Mouse (Mus musculus) Patski (cell line): ENCODE results near the gene Rab3gap1. TPM values are rescaled to one million over a fixed set of nuclear protein-coding genes. Genes with fewer than 3 reads are reported as not detected.
"Not testable (repeated sequence)": the region's sequence is repeated elsewhere in the genome, so short reads cannot be mapped to it uniquely, and the experiment has no call there.

Source experiments
- ATAC-seq: fragments of 100-300 bp; one replicate; pipeline ENCODE4 v1.8.0; 2021
- CTCF ChIA-PET: fragments of 350-600 bp; sonication (Branson Sonifier 250); formaldehyde crosslinking; loops from one replicate; lab custom pipeline; 2022; ENCODE audit warnings: inconsistent platforms; lab: Charles Lee
- POLR2A ChIA-PET: fragments of 350-600 bp; sonication (Branson Sonifier 250); formaldehyde crosslinking; loops from one replicate; lab custom pipeline; 2022; ENCODE audit warnings: antibody characterized with exemption, inconsistent platforms; lab: Charles Lee
- DNase-seq: peaks from one replicate; pipeline ENCODE4 v3.0.0-alpha.2; 2011; ENCODE audit warnings: low read depth, low spot score
- H3K27me3 ChIP-seq: fragments of 371-371 bp; one replicate; pipeline ENCODE4 v1.5.1; 2021
- CTCF ChIP-seq: fragments of 100-300 bp; IDR thresholded peaks from one replicate; pipeline ENCODE4 v1.5.1; 2021
- in situ Hi-C: fragments of 300-500 bp; cut with MboI; formaldehyde crosslinking; loops from 3 replicates; pipeline ENCODE4 v1.11.1; 2018; ENCODE audit warnings: low pct_unique_long_range_greater_than_20kb, mixed read lengths
- polyA plus RNA-seq: library from polyadenylated mRNA; unstranded; gene quantifications from one replicate; pipeline ENCODE4 v1.2.3, GENCODE M21; 2021

Gene Rab3gap1
- polyA plus RNA-seq, 1 experiment from 2014 or later = 46.6 TPM

DNA sequence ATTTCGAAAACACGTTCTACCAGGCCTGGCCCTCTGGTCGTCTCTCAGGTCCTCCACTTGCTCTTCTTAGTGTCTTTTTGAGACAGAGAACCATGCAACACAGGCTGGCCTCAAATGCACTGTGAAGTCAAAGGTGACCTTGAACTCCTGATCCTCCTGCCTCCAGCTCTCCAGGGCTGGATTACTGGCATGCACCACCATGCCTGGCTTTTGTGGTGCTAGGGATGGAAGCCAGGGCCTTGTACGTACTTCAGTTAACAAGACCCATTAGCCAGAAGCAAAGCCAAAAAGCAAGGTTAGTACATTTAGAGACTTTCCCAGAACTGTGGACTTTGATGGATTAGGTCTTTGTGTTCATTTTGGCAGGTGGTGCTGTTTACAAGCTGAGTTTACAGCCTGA is 83.7 kb downstream of the Rab3gap1 start:
- ATAC-seq = no peak
- TF ChIP-seq CTCF = no peak
- H3K27me3 ChIP-seq = no peaks in the 10 kb centered on the region
- in situ Hi-C loops = no loop called here
- CTCF ChIA-PET = interaction anchor here (1.4 kb wide), 1 partner anchor 125 kb away, joined by 3 read pairs; no protein-coding TSS in a partner anchor
- POLR2A ChIA-PET = interaction anchor here (1.0 kb wide), 1 partner anchor 22 kb away, joined by 3 read pairs; no protein-coding TSS in a partner anchor
- DNase-seq = no peak

DNA sequence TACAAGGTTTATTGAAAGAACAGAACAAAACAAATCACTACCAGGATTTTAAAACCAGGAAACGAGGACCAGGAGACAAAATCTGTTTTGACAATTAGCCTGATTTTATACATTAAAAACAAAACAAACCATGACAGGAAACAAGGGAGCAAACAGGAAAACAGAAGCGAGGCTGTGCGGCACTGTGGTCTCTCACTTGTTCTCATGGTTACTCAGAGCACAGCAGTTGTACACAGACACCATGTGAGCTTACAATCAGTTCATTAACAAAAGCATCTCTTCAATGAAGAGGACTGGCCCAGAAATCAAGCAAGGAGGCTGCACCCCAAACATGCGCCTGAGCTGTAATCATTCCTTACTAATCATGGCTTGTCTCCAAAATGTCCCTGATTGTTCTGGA is 85.6 kb downstream of the Rab3gap1 start:
- POLR2A ChIA-PET = interaction anchor here (0.7 kb wide), 1 partner anchor 16 kb away, joined by 3 read pairs; no protein-coding TSS in a partner anchor
- DNase-seq, ATAC-seq, in situ Hi-C loops, H3K27me3 ChIP-seq, CTCF ChIA-PET: not testable (repeated sequence)

DNA sequence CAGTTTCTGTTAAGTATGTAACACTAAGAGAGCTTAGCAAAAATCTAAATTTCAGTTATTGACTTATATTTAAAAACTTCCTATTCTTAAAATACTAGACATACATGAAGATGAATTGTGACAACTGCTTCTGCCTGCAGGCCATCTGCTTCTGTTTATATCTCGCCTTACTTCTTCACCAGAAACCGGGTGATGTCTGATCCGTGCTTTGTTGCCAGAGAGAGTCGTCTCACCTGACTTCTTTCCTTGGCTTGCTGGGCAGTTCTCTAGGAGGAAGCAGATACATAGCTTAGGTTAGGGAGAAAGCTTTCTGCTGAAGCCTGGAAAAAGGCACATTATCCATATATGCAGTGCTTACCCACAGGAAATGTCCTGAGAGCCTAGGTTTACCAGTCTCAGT is 86.2 kb downstream of the Rab3gap1 start:
- no peaks in the 10 kb centered on the region for H3K27me3 ChIP-seq
- in situ Hi-C loops = no loop called here
- ChIA-PET POLR2A (interaction anchor here (0.7 kb wide), 1 partner anchor 15 kb away, joined by 3 read pairs; no protein-coding TSS in a partner anchor), CTCF (interaction anchor here (1.4 kb wide), 1 partner anchor 13 kb away, joined by 6 read pairs; no protein-coding TSS in a partner anchor)
- DNase-seq = no peak
- ATAC-seq = no peak
- no peak for TF ChIP-seq CTCF

DNA sequence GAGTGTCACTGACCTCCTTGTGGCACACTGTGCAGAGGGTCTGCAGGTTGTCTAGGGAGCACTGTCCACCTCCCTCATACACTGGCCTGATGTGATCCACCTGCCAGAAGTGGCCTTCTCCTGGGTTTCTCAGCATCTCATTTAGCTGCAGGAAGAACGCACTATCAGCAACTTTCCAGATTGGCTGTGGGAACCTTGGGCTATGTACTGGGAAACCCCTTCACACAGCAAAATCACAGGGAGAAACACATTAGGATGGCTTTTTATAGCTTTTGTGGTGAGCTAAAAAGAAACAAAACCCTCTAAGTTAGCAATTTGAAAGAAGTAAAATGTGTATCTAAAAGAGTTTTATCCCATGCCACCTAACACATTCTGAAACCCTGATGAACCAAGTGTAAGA is 88.0 kb downstream of the Rab3gap1 start:
- ChIA-PET CTCF (no interaction called here), POLR2A (no interaction called here)
- DNase-seq = no peak
- in situ Hi-C loops = no loop called here
- no peaks in the 10 kb centered on the region for H3K27me3 ChIP-seq
- ATAC-seq = no peak
- TF ChIP-seq CTCF = no peak

DNA sequence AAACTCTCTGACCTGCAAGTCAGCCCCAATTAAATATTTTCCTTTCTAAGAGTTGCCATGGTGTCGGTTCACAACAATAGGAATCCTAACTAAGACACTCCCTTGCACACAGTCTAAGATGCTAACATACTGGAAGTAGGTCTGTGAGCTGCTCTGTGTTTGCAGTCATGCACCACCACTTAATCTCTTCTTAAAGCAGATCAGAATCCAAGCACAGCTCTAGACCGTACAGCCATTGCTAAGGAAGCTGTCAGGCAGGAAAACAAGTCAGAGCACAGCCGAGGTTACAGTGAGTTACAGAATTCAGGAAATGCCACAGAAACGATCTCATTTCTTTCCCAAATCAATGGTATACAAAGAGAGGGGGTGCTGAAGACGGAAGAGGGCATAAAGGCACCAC is 90.2 kb downstream of the Rab3gap1 start:
- CTCF ChIA-PET = no interaction called here
- DNase-seq = no peak
- no peak for TF ChIP-seq CTCF
- no peak for ATAC-seq
- in situ Hi-C loops = no loop called here
- POLR2A ChIA-PET = no interaction called here
- no peaks in the 10 kb centered on the region for H3K27me3 ChIP-seq

DNA sequence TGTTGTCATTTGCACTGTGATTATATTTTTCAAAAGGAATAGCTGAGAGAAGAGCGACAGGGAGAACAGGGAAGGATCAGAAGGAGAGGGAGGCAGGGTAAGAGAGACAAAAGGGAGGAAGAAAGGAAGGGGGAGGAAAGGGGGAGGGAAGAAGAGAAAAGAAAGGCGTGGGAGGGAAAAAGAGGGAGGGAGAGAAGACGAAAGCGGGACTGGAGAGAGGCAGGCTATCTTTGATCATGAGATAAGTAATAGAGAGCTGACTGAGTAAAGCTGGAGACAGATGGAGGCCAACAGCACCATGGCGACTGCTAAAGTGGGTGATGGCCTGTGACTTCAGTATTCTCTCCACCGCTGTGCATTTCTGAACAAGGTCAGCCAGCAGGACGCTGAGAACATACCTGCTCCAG is 90.7 kb downstream of the Rab3gap1 start:
- TF ChIP-seq CTCF = no peak
- POLR2A ChIA-PET = no interaction called here
- DNase-seq (no peak), ATAC-seq (no peak)
- CTCF ChIA-PET = no interaction called here
- in situ Hi-C loops = no loop called here
- H3K27me3 ChIP-seq = no peaks in the 10 kb centered on the region

DNA sequence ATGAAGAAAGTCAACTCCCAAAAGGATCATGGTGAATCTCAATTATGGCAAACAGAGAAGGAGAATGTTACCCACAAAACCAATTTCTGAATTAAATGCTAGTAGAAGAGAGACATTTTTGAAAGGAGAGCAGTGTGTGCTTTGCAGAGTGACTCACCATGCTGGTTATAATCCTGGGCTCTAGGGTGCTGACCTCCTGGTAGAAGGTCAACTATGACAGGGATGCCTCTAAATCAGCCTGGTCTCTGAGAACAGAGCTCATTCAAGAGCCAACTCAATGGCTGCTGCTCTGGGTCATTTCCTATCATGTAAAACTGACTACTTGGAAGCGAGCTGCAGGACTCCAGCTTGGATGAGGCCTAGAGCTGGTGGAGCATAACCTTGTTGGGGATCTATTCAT is 92.6 kb downstream of the Rab3gap1 start:
- POLR2A ChIA-PET = no interaction called here
- ATAC-seq (no peak), DNase-seq (no peak)
- in situ Hi-C loops = no loop called here
- no peaks in the 10 kb centered on the region for H3K27me3 ChIP-seq
- no peak for TF ChIP-seq CTCF
- CTCF ChIA-PET = interaction anchor here (1.4 kb wide), 1 partner anchor 18 kb away, joined by 3 read pairs; no protein-coding TSS in a partner anchor

DNA sequence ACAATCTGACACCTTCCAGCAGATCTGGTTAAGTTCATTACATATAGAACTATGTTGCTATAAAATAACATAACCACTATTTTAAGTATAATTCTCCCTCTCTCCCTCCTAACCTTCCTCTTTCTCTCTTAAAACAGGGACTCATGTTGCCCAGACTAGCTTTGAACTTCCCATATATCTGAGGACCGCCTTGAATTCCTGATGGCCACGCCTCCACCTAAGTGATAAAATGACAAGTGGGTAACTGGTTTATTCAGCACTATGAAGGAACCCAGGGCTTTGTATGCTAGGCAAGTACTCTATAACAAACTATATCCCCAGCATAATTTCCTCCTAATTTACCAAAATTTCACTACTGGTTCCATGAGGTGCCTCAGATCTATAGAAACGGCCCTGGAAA is 94.8 kb downstream of the Rab3gap1 start:
- ATAC-seq = no peak
- TF ChIP-seq CTCF = no peak
- POLR2A ChIA-PET = no interaction called here
- no peaks in the 10 kb centered on the region for H3K27me3 ChIP-seq
- DNase-seq = no peak
- in situ Hi-C loops = no loop called here
- CTCF ChIA-PET = interaction anchor here (1.3 to 1.9 kb wide), 2 partner anchors 12 to 14 kb away, joined by 3 to 8 read pairs; no protein-coding TSS in a partner anchor

DNA sequence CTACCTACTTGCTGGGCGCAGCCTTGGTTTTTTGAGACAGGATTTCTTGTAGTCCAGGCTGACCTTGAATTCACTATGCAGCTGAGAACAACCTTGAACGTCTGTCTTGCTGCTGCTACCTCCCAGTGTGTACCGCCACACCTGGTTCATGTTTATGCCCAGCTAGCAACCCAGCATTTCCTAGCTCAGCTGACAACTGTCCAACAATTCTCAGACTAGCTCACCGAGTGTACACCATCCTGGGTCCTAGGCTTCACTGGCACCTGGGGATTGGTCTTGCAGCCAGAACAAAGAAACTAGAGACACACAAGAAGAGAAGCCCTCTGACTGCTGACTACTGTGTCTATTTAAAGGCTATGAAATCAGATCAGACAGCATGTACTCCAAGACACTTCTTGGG is 102.3 kb downstream of the Rab3gap1 start:
- ChIA-PET POLR2A (no interaction called here), CTCF (interaction anchor here (1.1 to 1.9 kb wide), 3 partner anchors 10 to 29 kb away, joined by 4 to 9 read pairs (median 4); no protein-coding TSS in a partner anchor)
- ATAC-seq = no peak
- no peak for TF ChIP-seq CTCF
- no peak for DNase-seq
- no peaks in the 10 kb centered on the region for H3K27me3 ChIP-seq
- in situ Hi-C loops = no loop called here

DNA sequence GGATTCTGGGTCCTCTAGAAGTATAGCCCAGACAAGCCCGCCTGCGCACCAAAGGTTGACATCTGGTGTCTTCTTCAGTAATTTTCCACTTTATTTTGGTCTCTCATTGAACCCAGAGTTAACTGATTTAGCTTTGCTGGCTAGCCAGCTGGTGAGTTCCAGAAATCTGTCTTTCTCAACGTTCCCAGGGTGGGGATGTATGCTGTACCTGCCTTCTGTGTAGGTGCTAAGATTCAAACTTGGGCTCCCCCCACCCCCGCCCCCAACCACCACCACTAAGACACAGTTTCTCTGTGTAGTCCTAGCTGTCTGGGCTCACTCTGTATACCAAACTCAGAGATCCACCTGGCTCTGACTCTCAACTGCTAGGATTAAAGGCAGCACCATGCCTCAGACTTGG is 105.5 kb downstream of the Rab3gap1 start:
- ChIA-PET CTCF (interaction anchor here (1.7 kb wide), 1 partner anchor 11 kb away, joined by 8 read pairs; no protein-coding TSS in a partner anchor), POLR2A (interaction anchor here (1.6 kb wide), 1 partner anchor 22 kb away, joined by 3 read pairs; no protein-coding TSS in a partner anchor)
- in situ Hi-C loops = no loop called here
- no peak for DNase-seq
- ATAC-seq = no peak
- no peaks in the 10 kb centered on the region for H3K27me3 ChIP-seq
- no peak for TF ChIP-seq CTCF

DNA sequence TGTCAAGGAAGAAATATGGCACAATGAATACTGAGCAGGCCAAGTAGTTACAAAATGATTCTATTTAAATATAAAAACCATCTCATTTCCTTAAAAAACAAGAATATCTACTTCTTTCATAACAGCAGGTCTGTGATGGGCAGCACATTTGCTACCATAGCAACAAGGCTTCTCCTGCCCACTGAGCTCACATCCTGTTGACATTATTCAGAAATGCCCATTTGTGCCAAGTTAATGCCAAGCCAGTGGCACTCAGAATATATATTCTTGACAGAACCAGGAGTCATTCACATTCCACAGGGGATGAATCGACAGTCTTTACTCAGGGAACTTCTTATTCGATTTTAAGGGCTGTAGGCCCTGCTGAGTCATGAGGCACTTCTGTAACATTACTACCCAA is 107.1 kb downstream of the Rab3gap1 start:
- ChIA-PET POLR2A (no interaction called here), CTCF (interaction anchor here (1.7 kb wide), 1 partner anchor 13 kb away, joined by 8 read pairs; no protein-coding TSS in a partner anchor)
- in situ Hi-C loops = no loop called here
- DNase-seq (no peak), ATAC-seq (peak; percentile 51)
- no peak for TF ChIP-seq CTCF
- H3K27me3 ChIP-seq = no peaks in the 10 kb centered on the region

DNA sequence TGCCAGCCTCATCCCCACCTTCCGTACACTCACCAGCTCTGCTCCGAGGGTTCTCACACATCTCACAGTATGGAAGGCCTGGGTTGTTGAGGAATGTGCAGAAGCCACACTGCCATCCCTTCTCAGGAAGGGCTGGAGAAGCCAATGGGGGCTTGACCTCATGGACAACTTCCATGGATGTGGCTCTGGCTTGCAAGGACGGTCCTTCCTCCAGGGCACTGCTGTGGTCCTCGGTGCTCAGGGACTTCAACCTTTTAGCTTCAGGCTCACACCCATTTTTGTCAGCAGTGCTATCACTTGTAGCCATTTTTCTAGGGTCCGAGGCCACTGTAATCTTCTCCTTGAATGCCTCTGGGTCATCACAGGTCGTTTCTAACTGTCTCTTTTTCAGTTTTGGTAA is 107.5 kb downstream of the Rab3gap1 start:
- POLR2A ChIA-PET = no interaction called here
- in situ Hi-C loops = no loop called here

More for the DNA sequence above, 107.5 kb downstream of the Rab3gap1 start:
- no peak for TF ChIP-seq CTCF
- DNase-seq (no peak), ATAC-seq (peak; percentile 17)
- no peaks in the 10 kb centered on the region for H3K27me3 ChIP-seq
- CTCF ChIA-PET = interaction anchor here (1.7 kb wide), 1 partner anchor 13 kb away, joined by 8 read pairs; no protein-coding TSS in a partner anchor
